Mouse (Mus musculus): Measurements from ENCODE around the gene Anks4b. TPM values are rescaled to one million over a fixed set of nuclear protein-coding genes. Genes with fewer than 3 reads are reported as not detected.

Gene Anks4b
- total RNA-seq (2022): under 1 TPM; 0.17 to 0.46 (median 0.28) TPM

- DNase-seq (ENCODE audit: low spot score in 2 of 2): no peak
Observed at GRCm38 (mm10) chr7:120173603-120174244, at the start of gene Anks4b. TSS of gene Anks4b (plus strand) at chr7:120173858.

- DNase-seq (ENCODE audit: low spot score in 2 of 2): peak; percentile 51 to 59
Observed at GRCm38 (mm10) chr7:120124844-120125243, 48.8 kb upstream of the Anks4b start.

GRCm38 (mm10) chr7:120126976-120127685 lies 46.5 kb upstream of the Anks4b start:
- no peak for DNase-seq (ENCODE audit: low spot score in 2 of 2)

GRCm38 (mm10) chr7:120127686-120128059 lies 46.0 kb upstream of the Anks4b start:
- no peak for DNase-seq (ENCODE audit: low spot score in 2 of 2)

- DNase-seq (ENCODE audit: low spot score in 2 of 2): peak in 1 of 2 experiments; percentile 52
Observed at GRCm38 (mm10) chr7:120128951-120129350, 44.7 kb upstream of the Anks4b start.

- no peak for DNase-seq (ENCODE audit: low spot score in 2 of 2)
Observed at GRCm38 (mm10) chr7:120142743-120143142, 30.9 kb upstream of the Anks4b start.

- no peak for DNase-seq (ENCODE audit: low spot score in 2 of 2)
Observed at GRCm38 (mm10) chr7:120145191-120145590, 28.5 kb upstream of the Anks4b start, which contains the start of gene Zp2. TSS of gene Zp2 (minus strand) at chr7:120145291.

GRCm38 (mm10) chr7:120150257-120150656 lies 23.4 kb upstream of the Anks4b start:
- DNase-seq (ENCODE audit: low spot score in 2 of 2): no peak

- DNase-seq (ENCODE audit: low spot score in 2 of 2): no peak
Observed at GRCm38 (mm10) chr7:120150898-120151297, 22.8 kb upstream of the Anks4b start.

- DNase-seq (ENCODE audit: low spot score in 2 of 2): no peak
Observed at GRCm38 (mm10) chr7:120156841-120157409, 16.7 kb upstream of the Anks4b start.

GRCm38 (mm10) chr7:120157575-120158061 lies 16.0 kb upstream of the Anks4b start:
- DNase-seq (ENCODE audit: low spot score in 2 of 2): no peak

- DNase-seq (ENCODE audit: low spot score in 2 of 2): no peak
Observed at GRCm38 (mm10) chr7:120158121-120158613, 15.5 kb upstream of the Anks4b start.

GRCm38 (mm10) chr7:120163581-120164251 lies 9.9 kb upstream of the Anks4b start:
- no peak for DNase-seq (ENCODE audit: low spot score in 2 of 2)

- no peak for DNase-seq (ENCODE audit: low spot score in 2 of 2)
Observed at GRCm38 (mm10) chr7:120172188-120172700, 1.4 kb upstream of the Anks4b start.

GRCm38 (mm10) chr7:120174723-120175504 lies 1.3 kb downstream of the Anks4b start:
- DNase-seq (ENCODE audit: low spot score in 2 of 2): no peak

- no peak for DNase-seq (ENCODE audit: low spot score in 2 of 2)
Observed at GRCm38 (mm10) chr7:120177611-120178010, 4.0 kb downstream of the Anks4b start.

GRCm38 (mm10) chr7:120178935-120179334 lies 5.3 kb downstream of the Anks4b start:
- DNase-seq (ENCODE audit: low spot score in 2 of 2): no peak

GRCm38 (mm10) chr7:120180547-120180946 lies 6.9 kb downstream of the Anks4b start:
- DNase-seq (ENCODE audit: low spot score in 2 of 2): no peak

GRCm38 (mm10) chr7:120181401-120182230 lies 8.0 kb downstream of the Anks4b start:
- no peak for DNase-seq (ENCODE audit: low spot score in 2 of 2)

- no peak for DNase-seq (ENCODE audit: low spot score in 2 of 2)
Observed at GRCm38 (mm10) chr7:120182891-120183290, 9.2 kb downstream of the Anks4b start.

Measured in left cerebral cortex, adult 8-10 months (tissue).